Mouse (Mus musculus) heart, adult 8-10 months (tissue): ENCODE results near the gene Olfr202. TPM values are rescaled to one million over a fixed set of nuclear protein-coding genes. Genes with fewer than 3 reads are reported as not detected.
"Not testable (repeated sequence)": the region's sequence is repeated elsewhere in the genome, so short reads cannot be mapped to it uniquely, and the experiment has no call there.

ENCODE experiments used
- DNase-seq: peaks from one replicate; pipeline ENCODE4 v3.0.0; 2022; ENCODE audit warnings: low spot score
- total RNA-seq, 4 experiments: library from RNA; stranded (reverse); gene quantifications; 2 replicates each; pipeline ENCODE4 v1.2.4; 2022

The Olfr202 gene
- not detected for total RNA-seq

GRCm38 (mm10) chr16:59286693-59287092 lies at the start of gene Olfr202:
TSS of gene Olfr202 (minus strand) at chr16:59286793.
- no peak for DNase-seq

GRCm38 (mm10) chr16:59331038-59331437 lies 44.4 kb upstream of the Olfr202 start, which contains the start of gene Olfr205:
TSS of gene Olfr205 (minus strand) at chr16:59331138.
- no peak for DNase-seq

- DNase-seq: not testable (repeated sequence)
These were observed 36.7 kb upstream of the Olfr202 start for GRCm38 (mm10) chr16:59323262-59323661.

GRCm38 (mm10) chr16:59318148-59318547 lies 31.6 kb upstream of the Olfr202 start, which contains the start of gene Olfr204:
TSS of gene Olfr204 (minus strand) at chr16:59318248.
- no peak for DNase-seq

- DNase-seq: no peak
These were observed 12.0 kb upstream of the Olfr202 start, which contains the start of gene Olfr203 for GRCm38 (mm10) chr16:59298581-59298980. TSS of gene Olfr203 (plus strand) at chr16:59298881.

GRCm38 (mm10) chr16:59287576-59287975 lies 983 bp upstream of the Olfr202 start:
- not testable (repeated sequence) for DNase-seq

- no peak for DNase-seq
These were observed 3.1 kb downstream of the Olfr202 start for GRCm38 (mm10) chr16:59283476-59283875.

- DNase-seq: no peak
These were observed 6.1 kb downstream of the Olfr202 start for GRCm38 (mm10) chr16:59280542-59280941.

GRCm38 (mm10) chr16:59272532-59272931 lies 14.1 kb downstream of the Olfr202 start, which contains the start of gene Olfr201:
TSS of gene Olfr201 (minus strand) at chr16:59272632.
- not testable (repeated sequence) for DNase-seq

GRCm38 (mm10) chr16:59269097-59269496 lies 17.5 kb downstream of the Olfr202 start:
- not testable (repeated sequence) for DNase-seq

GRCm38 (mm10) chr16:59249684-59250083 lies 36.9 kb downstream of the Olfr202 start:
- DNase-seq: no peak

Other genes with a start within 250 kb of the Olfr202 start
- not detected for gene Olfr187, start 247.0 kb downstream of the Olfr202 start, total RNA-seq
- gene Olfr190, start 208.8 kb downstream of the Olfr202 start, total RNA-seq: not detected
- not detected for gene Olfr191, start 197.0 kb downstream of the Olfr202 start, total RNA-seq
- not detected for gene Olfr193, start 174.9 kb downstream of the Olfr202 start, total RNA-seq
- not detected for gene Olfr194, start 165.7 kb downstream of the Olfr202 start, total RNA-seq
- gene Olfr195, start 139.7 kb downstream of the Olfr202 start, total RNA-seq: not detected
- not detected for gene Olfr196, start 116.3 kb downstream of the Olfr202 start, total RNA-seq
- gene Olfr198, start 83.3 kb downstream of the Olfr202 start, total RNA-seq: not detected
- not detected for gene Olfr199, start 67.0 kb downstream of the Olfr202 start, total RNA-seq
- not detected for gene Olfr201, start 14.2 kb downstream of the Olfr202 start, total RNA-seq
- not detected for gene Olfr203, start 12.1 kb upstream of the Olfr202 start, total RNA-seq
- gene Olfr204, start 31.5 kb upstream of the Olfr202 start, total RNA-seq: not detected
- gene Olfr205, start 44.3 kb upstream of the Olfr202 start, total RNA-seq: not detected
- gene Olfr206, start 62.5 kb upstream of the Olfr202 start, total RNA-seq: not detected
- not detected for gene Olfr209, start 77.2 kb upstream of the Olfr202 start, total RNA-seq
- under 1 TPM in 2 of 4 experiments, not detected in 2; 0.12 to 0.13 TPM for gene Gabrr3, start 120.5 kb upstream of the Olfr202 start, total RNA-seq
- gene Riox2, start 185.0 kb upstream of the Olfr202 start, total RNA-seq: 10 to 100 TPM; 14.8 to 19.4 (median 17.3) TPM